Mouse (Mus musculus): ENCODE data around the gene Creb3l2. TPM values are rescaled to one million over a fixed set of nuclear protein-coding genes. Genes with fewer than 3 reads are reported as not detected.

The Creb3l2 gene
- polyA plus RNA-seq, 1 experiment from 2014 or later = 4.1 TPM

DNA sequence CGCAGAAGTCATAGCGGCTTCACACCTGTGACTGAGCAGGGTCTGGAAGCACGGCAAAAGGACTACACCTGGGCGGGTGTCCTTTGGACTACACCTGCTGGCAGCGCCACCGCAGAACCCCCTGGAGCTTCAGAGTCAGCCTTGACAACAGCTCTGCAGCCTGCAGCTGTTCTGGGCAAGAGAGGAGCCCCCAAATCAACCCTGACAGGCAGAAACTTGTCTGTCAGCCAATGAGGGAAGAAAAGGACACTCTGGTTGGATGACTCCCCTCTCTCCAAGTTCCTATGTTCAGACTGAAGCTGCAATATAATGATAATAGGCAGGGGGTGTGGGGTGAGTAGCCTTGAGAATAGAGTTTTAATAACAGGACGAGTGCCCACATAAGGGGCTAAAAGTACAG is 105.6 kb downstream of the Creb3l2 start:
- peak; percentile 31; the same call in 1 of the 2 replicates for ATAC-seq (ENCODE audit: low FRiP score)
- no peak overlapping the region for H3K9ac ChIP-seq (replicated peaks)

DNA sequence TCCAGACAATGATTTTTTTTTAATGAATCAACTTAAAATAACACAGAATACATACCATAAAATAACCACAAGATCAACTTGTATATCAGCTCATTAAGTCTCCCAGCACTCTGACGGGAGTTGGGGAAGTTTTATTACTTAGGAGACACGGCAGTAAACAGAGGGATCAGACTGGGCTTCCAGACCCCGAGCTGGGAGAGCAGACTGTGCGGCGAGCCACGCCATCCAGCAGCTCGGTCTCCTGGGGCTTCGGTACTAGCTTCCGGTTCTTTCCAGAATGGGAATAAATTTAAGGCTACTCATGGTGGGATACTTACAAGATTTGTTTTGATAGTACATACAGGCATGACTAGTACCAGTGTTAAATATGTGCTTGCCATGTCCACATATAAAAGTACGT is 109.1 kb downstream of the Creb3l2 start:
- peaks cover 42% of the 10 kb centered on the region for H3K4me1 ChIP-seq
- WGBS = 41% methylated on average over 10 of the region's 10 CpGs
- H3K36me3 ChIP-seq = no peaks in the 10 kb centered on the region
- no peak overlapping the region for H3K27ac ChIP-seq (replicated peaks)
- ATAC-seq (ENCODE audit: low FRiP score) = no peak
- H3K4me2 ChIP-seq = no peak overlapping the region
- no peaks in the 10 kb centered on the region for H3K27me3 ChIP-seq (replicated peaks)
- H3K9ac ChIP-seq (replicated peaks) = no peak overlapping the region
- no peaks in the 10 kb centered on the region for H3K9me3 ChIP-seq (replicated peaks)
- no peak overlapping the region for H3K4me3 ChIP-seq (replicated peaks)

More for the DNA sequence above, 105.6 kb downstream of the Creb3l2 start:
- Histone ChIP-seq H3K36me3 (no peaks in the 10 kb centered on the region), H3K27me3 (replicated peaks) (no peaks in the 10 kb centered on the region), H3K4me3 (replicated peaks) (no peak overlapping the region), H3K9me3 (replicated peaks) (no peaks in the 10 kb centered on the region), H3K4me2 (no peak overlapping the region), H3K27ac (replicated peaks) (peak overlapping the region; percentile 56), H3K4me1 (peaks cover 12% of the 10 kb centered on the region)
- 56% methylated on average over 7 of the region's 7 CpGs for WGBS

DNA sequence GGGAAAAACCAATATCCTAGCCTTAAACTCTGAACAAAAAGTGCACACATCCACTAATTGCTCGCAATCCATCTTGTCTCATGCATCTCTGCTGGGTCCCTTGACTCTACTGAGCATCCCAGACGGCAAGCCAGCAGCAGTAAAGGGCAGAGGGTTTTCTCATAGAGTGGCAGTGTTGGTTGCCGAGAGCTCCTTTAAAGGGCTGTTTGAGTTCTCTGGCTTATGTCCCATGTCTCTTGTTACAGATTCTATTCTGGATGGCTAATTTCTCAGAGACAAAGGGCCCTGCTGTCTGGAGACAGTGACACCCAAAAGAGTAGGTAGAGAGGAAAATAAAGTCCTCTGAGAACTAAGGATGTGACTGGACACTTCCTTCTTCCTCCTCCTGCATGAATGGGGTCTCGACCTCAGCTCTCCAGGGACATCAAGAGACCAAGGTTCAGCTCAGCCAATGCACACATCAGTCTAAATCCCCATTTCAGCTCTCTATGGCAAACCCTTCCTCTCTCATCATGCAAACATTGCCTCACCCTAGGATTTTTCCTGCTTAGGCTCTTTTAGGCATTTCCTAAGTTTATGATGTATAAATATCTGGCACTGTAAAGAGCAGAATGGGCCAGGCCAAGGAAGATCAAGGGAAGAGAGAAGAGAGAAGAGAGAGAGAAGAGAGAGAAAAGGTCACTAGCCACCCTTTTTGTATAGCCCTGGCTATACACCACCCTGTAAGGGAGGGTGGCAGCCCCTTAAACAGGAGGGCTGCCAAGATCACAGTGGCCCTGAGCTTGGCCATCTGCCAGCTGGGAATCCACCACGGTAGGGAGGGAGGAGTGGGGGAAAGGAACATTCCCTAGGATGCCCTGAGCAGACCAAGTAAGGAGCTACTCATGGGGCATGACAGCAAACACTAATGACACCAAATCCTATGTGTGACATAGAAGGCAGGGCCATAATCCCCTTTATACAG is 111.8 kb downstream of the Creb3l2 start:
- Histone ChIP-seq H3K9me3 (replicated peaks) (no peaks in the 10 kb centered on the region), H3K4me3 (replicated peaks) (no peak overlapping the region), H3K27me3 (replicated peaks) (no peaks in the 10 kb centered on the region), H3K27ac (replicated peaks) (peak overlapping the region; percentile 74), H3K4me1 (peaks cover 47% of the 10 kb centered on the region), H3K4me2 (no peak overlapping the region), H3K9ac (replicated peaks) (no peak overlapping the region), H3K36me3 (no peaks in the 10 kb centered on the region)
- WGBS = 33% methylated on average over 5 of the region's 5 CpGs
- ATAC-seq (ENCODE audit: low FRiP score) = peak; percentile 78

DNA sequence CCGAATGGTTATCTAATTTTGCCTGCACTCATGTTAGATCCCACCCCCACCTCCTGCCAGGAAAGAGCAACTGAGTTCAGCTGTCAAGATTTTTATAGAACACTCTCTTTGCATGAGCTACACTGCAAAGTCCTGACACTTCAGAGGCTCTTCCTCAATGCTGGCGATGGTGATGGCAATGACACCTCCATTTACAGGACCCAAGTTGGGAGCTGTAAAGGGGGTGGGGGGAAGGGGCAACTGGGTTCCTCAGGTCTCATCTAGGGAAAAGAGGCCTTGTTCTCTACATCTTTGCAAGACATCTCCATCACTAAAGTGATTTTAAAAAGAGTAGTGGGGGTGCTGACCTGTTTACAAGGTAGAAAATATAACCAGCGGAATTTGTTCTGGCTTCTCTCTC is 112.6 kb downstream of the Creb3l2 start:
- WGBS = 80% methylated on average over 3 of the region's 3 CpGs
- no peak overlapping the region for H3K4me2 ChIP-seq
- no peak overlapping the region for H3K9ac ChIP-seq (replicated peaks)
- H3K9me3 ChIP-seq (replicated peaks) = no peaks in the 10 kb centered on the region
- H3K27me3 ChIP-seq (replicated peaks) = no peaks in the 10 kb centered on the region
- no peak overlapping the region for H3K4me3 ChIP-seq (replicated peaks)
- no peak for ATAC-seq (ENCODE audit: low FRiP score)
- H3K27ac ChIP-seq (replicated peaks) = peak overlapping the region; percentile 74; the same call in 1 of the 2 replicates
- H3K4me1 ChIP-seq = peaks cover 47% of the 10 kb centered on the region
- no peaks in the 10 kb centered on the region for H3K36me3 ChIP-seq

DNA sequence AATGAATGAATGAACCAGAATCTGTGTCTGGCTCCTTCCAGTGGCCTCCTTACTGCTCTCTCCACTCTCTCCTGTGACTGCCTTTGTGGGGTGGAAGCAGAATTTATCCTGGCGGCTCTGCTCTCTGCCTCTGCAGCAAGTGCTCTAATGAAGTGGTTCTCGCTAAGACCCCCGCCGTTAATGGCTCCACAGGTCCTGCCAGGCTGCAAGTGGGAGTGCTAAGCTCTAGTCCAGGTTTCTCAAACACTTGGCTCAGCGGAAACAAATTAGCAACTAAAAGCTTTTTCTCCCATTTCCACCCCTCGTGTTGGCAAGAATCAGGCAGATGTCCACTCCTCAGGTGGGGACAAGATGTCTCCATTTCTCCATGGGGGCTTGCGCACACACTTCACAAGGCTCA is 113.3 kb downstream of the Creb3l2 start:
- Histone ChIP-seq H3K9ac (replicated peaks) (no peak overlapping the region), H3K27me3 (replicated peaks) (no peaks in the 10 kb centered on the region), H3K36me3 (no peaks in the 10 kb centered on the region), H3K4me1 (peaks cover 47% of the 10 kb centered on the region), H3K27ac (replicated peaks) (peak overlapping the region; percentile 74; the same call in 1 of the 2 replicates), H3K4me3 (replicated peaks) (no peak overlapping the region), H3K9me3 (replicated peaks) (no peaks in the 10 kb centered on the region), H3K4me2 (no peak overlapping the region)
- WGBS = 33% methylated on average over 7 of the region's 7 CpGs
- no peak for ATAC-seq (ENCODE audit: low FRiP score)

DNA sequence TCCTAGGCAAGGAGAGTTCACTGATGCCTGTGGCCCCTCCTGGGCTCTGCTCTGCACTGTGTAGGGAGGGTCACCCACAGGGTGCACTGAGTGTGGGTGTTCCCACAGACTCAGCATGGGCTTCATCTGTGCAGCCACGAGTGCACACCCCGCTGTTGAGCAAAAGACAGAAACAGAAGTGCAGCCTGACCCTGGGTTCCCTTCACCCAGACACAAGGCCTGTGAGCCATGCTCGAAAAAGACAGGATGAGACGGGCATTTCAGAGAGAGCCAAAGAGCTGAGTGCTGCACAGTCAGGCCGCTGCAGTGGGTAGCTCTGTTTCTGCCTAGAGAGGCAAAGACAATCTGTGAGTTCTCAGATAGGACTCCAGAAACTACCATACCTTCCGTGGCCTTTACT is 114.4 kb downstream of the Creb3l2 start:
- Histone ChIP-seq H3K27me3 (replicated peaks) (no peaks in the 10 kb centered on the region), H3K9me3 (replicated peaks) (no peaks in the 10 kb centered on the region), H3K4me3 (replicated peaks) (no peak overlapping the region), H3K36me3 (no peaks in the 10 kb centered on the region), H3K4me2 (no peak overlapping the region), H3K9ac (replicated peaks) (no peak overlapping the region), H3K27ac (replicated peaks) (peak overlapping the region; percentile 74; the same call in 1 of the 2 replicates), H3K4me1 (peaks cover 47% of the 10 kb centered on the region)
- 52% methylated on average over 6 of the region's 6 CpGs for WGBS
- ATAC-seq (ENCODE audit: low FRiP score) = no peak

DNA sequence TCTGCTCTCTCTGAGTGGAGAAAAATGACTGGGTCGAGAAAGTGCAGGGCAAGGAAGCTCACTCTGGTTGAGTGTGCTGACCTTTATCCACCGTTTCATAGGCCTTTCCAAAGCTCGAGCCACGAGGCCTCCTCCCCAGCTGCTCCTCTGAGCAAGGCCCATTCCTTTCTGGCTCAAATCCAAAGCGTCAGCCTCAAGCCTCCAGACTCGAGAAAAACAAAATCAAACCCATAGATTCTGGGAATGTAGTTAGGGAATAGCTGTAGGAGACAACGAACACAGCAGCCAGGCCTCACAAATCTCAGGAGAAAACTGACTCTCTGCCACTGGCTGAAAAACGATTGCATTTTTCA is 115.4 kb downstream of the Creb3l2 start:
- Histone ChIP-seq H3K27ac (replicated peaks) (peak overlapping the region; percentile 51; the same call in 1 of the 2 replicates), H3K4me1 (peaks cover 47% of the 10 kb centered on the region), H3K4me2 (no peak overlapping the region), H3K9me3 (replicated peaks) (no peaks in the 10 kb centered on the region), H3K36me3 (no peaks in the 10 kb centered on the region), H3K4me3 (replicated peaks) (no peak overlapping the region), H3K9ac (replicated peaks) (no peak overlapping the region), H3K27me3 (replicated peaks) (no peaks in the 10 kb centered on the region)
- WGBS = 35% methylated on average over 8 of the region's 8 CpGs
- no peak for ATAC-seq (ENCODE audit: low FRiP score)

DNA sequence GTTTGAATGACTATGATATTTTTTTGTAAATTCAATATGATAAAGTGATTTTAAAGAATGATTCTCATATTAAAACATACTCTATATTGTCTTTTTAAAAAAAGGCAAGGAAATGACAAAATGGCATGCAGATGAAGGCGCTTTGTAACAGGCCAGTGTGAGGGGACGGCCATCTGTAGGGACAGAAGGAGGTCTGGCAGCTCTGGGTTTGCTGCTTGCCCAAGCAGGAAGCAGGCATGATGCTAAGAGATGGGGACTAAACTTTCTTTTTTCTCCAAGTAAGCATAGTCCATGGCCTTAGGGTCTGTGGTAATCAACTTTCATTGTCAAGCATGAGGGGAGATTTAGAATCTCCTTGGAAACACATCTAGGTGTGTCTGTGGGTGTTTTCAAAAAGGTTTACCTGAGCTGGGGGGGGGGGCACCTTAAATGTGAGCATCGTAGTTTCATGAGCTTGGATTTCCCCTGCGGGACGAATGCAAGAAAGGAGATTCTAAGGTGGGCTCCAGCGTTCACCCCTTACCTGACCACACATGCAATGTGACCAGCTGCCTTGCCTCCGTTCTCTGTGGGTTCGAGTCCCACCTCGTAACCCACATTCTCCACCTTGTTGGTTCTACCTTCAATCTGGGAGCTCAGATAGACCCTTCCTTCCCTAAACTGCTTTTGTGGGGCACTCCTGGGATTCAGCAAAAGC is 115.9 kb downstream of the Creb3l2 start:
- H3K4me1 ChIP-seq = peaks cover 44% of the 10 kb centered on the region
- ATAC-seq (ENCODE audit: low FRiP score) = no peak
- WGBS = 92% methylated on average over 9 of the region's 9 CpGs
- peak overlapping the region; percentile 51; the same call in 1 of the 2 replicates for H3K27ac ChIP-seq (replicated peaks)
- no peaks in the 10 kb centered on the region for H3K27me3 ChIP-seq (replicated peaks)
- H3K9me3 ChIP-seq (replicated peaks) = no peaks in the 10 kb centered on the region
- no peak overlapping the region for H3K4me3 ChIP-seq (replicated peaks)
- H3K4me2 ChIP-seq = no peak overlapping the region
- no peak overlapping the region for H3K9ac ChIP-seq (replicated peaks)
- H3K36me3 ChIP-seq = no peaks in the 10 kb centered on the region

DNA sequence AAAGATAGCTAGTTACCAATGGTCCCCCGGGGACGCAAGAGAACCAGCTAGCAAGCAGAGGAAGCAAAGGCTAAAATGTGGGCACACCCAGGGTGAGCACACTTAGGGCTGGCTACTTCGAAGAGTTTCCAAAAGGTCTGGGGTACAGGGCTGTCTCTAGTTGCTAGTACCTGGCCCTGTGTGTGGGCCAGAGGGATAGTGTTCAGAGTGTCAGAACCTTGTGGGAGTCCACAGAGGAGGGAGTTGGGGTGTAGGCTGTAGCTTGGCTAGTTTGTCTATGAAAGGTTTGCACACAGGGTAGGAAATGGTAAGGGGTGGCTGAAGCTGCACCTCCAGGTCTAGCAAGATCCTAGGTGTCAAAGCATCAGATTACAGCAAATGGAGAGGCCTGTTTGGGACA is 116.9 kb downstream of the Creb3l2 start:
- no peak for ATAC-seq (ENCODE audit: low FRiP score)
- H3K27ac ChIP-seq (replicated peaks) = no peak overlapping the region
- peaks cover 37% of the 10 kb centered on the region for H3K4me1 ChIP-seq
- no peak overlapping the region for H3K4me2 ChIP-seq
- no peak overlapping the region for H3K9ac ChIP-seq (replicated peaks)
- no peaks in the 10 kb centered on the region for H3K36me3 ChIP-seq
- H3K9me3 ChIP-seq (replicated peaks) = no peaks in the 10 kb centered on the region
- no peak overlapping the region for H3K4me3 ChIP-seq (replicated peaks)
- 79% methylated on average over 3 of the region's 3 CpGs for WGBS
- no peaks in the 10 kb centered on the region for H3K27me3 ChIP-seq (replicated peaks)

DNA sequence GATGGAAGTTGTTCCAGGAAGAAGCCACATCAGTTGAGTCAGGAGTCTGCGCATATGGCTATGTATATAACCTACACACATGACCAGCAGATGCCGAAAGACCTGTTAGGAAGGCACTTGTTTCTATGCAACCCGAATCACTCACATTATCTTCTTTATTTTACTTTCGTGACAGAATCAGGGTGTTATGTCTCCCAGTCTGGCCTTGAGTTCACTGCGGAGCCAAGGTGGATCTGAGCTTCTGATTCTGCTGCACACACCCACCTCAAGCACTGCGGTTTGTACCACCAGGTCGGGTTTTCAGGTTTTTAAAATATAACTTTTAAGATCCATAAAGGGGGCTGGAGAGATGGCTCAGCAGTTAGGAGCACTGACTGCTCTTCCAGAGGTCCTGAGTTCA is 119.3 kb downstream of the Creb3l2 start:
- H3K4me1 ChIP-seq = peaks cover 14% of the 10 kb centered on the region
- no peak overlapping the region for H3K27ac ChIP-seq (replicated peaks)
- no peaks in the 10 kb centered on the region for H3K9me3 ChIP-seq (replicated peaks)
- no peak overlapping the region for H3K4me3 ChIP-seq (replicated peaks)
- no peaks in the 10 kb centered on the region for H3K27me3 ChIP-seq (replicated peaks)
- H3K36me3 ChIP-seq = no peaks in the 10 kb centered on the region
- ATAC-seq (ENCODE audit: low FRiP score) = no peak
- 94% methylated on average over 7 of the region's 7 CpGs for WGBS
- no peak overlapping the region for H3K4me2 ChIP-seq
- no peak overlapping the region for H3K9ac ChIP-seq (replicated peaks)

DNA sequence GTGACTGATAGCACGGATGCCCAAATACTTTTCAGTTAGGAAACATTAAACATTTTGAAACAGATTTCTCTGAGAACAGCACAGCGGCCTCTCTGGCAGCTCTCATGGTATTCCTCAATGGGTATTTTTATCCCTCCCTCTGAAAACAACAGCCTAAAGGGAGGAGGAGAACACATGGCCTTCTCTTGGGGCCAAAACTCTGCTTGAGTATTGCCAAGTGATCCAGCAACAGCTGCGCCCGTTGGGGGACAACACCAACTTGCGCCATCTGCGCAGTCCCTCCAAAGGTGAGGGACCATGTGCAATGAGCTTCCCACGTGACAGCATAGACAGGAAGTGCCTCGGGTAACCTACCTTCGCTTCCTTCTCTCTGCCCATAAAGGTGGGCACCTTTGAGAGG is 119.9 kb downstream of the Creb3l2 start:
- Histone ChIP-seq H3K9ac (replicated peaks) (no peak overlapping the region), H3K9me3 (replicated peaks) (no peaks in the 10 kb centered on the region), H3K4me3 (replicated peaks) (no peak overlapping the region), H3K27me3 (replicated peaks) (no peaks in the 10 kb centered on the region), H3K27ac (replicated peaks) (no peak overlapping the region), H3K4me2 (no peak overlapping the region), H3K36me3 (no peaks in the 10 kb centered on the region), H3K4me1 (peaks cover 10% of the 10 kb centered on the region)
- ATAC-seq (ENCODE audit: low FRiP score) = no peak
- 91% methylated on average over 9 of the region's 9 CpGs for WGBS

DNA sequence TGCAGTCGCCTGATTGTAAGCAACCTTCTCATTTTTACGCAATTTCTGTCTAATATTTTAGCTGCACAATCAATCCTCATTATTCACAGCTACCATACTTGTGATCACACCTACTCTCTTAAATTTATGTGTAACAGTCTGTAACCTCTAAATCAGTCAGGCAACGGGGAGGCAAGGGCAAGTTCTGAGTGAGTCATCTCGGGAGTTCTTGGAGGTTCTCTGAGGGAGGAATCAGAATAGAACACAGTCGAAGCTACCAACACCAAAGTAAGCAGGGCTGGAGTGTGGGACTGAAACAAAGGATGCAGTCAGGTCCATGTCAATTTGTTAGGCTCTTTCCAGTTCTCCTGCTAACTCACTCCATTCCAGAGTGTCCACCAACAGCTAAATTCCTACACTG is 124.0 kb downstream of the Creb3l2 start:
- Histone ChIP-seq H3K36me3 (no peaks in the 10 kb centered on the region), H3K4me3 (replicated peaks) (no peak overlapping the region), H3K9me3 (replicated peaks) (no peaks in the 10 kb centered on the region), H3K27ac (replicated peaks) (no peak overlapping the region), H3K4me2 (no peak overlapping the region), H3K4me1 (no peaks in the 10 kb centered on the region), H3K27me3 (replicated peaks) (no peaks in the 10 kb centered on the region), H3K9ac (replicated peaks) (no peak overlapping the region)
- ATAC-seq (ENCODE audit: low FRiP score) = no peak
- 79% methylated on average over 5 of the region's 5 CpGs for WGBS
